Mouse (Mus musculus) CH12.LX (cell line): ENCODE data around the gene Gm20388. TPM values are rescaled to one million over a fixed set of nuclear protein-coding genes. Genes with fewer than 3 reads are reported as not detected.
A peak's percentile ranks its signal among the peaks of the same experiment; 100 is the strongest.

Experiments used
- DNase-seq: peaks from one replicate; pipeline ENCODE4 v3.0.0-alpha.2; 2013; ENCODE audit errors: extremely low read depth
- H3K27ac ChIP-seq: 2 replicates; pipeline ENCODE4 v1.5.1; 2012; ENCODE audit warnings: low read depth, mild to moderate bottlenecking, control low read depth, moderate library complexity; ENCODE audit not compliant: insufficient read depth
- H3K27me3 ChIP-seq: replicated peaks from 2 replicates; pipeline ENCODE3; 2012; ENCODE audit warnings: inconsistent platforms
- H3K36me3 ChIP-seq, 2 experiments: replicated peaks in 1 of 2; 2 replicates each; pipeline versions ENCODE3 to v1.6.1; 2012; ENCODE audit warnings: inconsistent platforms in 1 of 2, low read length in 1 of 2, mild to moderate bottlenecking in 1 of 2, mixed read lengths in 1 of 2, moderate library complexity in 1 of 2; ENCODE audit not compliant: control insufficient read depth in 1 of 2, insufficient read depth in 1 of 2
- H3K4me1 ChIP-seq, 2 experiments: 2 replicates each; pipeline ENCODE4 v1.6.1; 2012; ENCODE audit warnings: inconsistent platforms in 1 of 2, moderate library complexity in 1 of 2; ENCODE audit not compliant: insufficient read depth in 2 of 2, control insufficient read depth in 1 of 2
- H3K4me2 ChIP-seq: 2 replicates; pipeline ENCODE4 v1.6.1; 2012; ENCODE audit warnings: low read depth, mild to moderate bottlenecking, control low read depth; ENCODE audit not compliant: poor library complexity, insufficient read depth, severe bottlenecking
- H3K4me3 ChIP-seq, 3 experiments: fragments of 150-350 bp in 1 of 3; sonication (generic) in 1 of 3; replicated peaks in 1 of 3; 2 replicates each; pipeline versions ENCODE3 to v1.5.1; 2011 to 2012; ENCODE audit warnings: low read depth in 2 of 3, low read length in 2 of 3, mild to moderate bottlenecking in 2 of 3, moderate library complexity in 2 of 3, control low read depth in 1 of 3, improper control_type of control experiment in 1 of 3, inconsistent platforms in 1 of 3, mixed read lengths in 1 of 3; ENCODE audit not compliant: poor library complexity in 1 of 3
- H3K79me2 ChIP-seq: replicated peaks from 2 replicates; pipeline ENCODE4 v1.6.1; 2012; ENCODE audit warnings: mild to moderate bottlenecking, moderate library complexity; ENCODE audit not compliant: control insufficient read depth, poor library complexity, insufficient read depth, severe bottlenecking; ENCODE audit errors: extremely low read depth
- H3K9ac ChIP-seq: 2 replicates; pipeline ENCODE4 v1.6.1; 2012; ENCODE audit warnings: low read depth, mild to moderate bottlenecking, control low read depth, moderate library complexity; ENCODE audit not compliant: insufficient read depth
- H3K9me3 ChIP-seq: replicated peaks from 2 replicates; pipeline ENCODE3; 2012; ENCODE audit warnings: low read length, inconsistent platforms, mixed read lengths
- ELF1 ChIP-seq: IDR thresholded peaks from 2 replicates; pipeline ENCODE4 v1.6.1; 2014; ENCODE audit warnings: low read depth, mild to moderate bottlenecking, inconsistent platforms, low read length, improper control_type of control experiment
- JUN ChIP-seq: IDR thresholded peaks from 2 replicates; pipeline ENCODE4 v1.6.1; 2011; ENCODE audit warnings: low read depth, mild to moderate bottlenecking, low read length, improper control_type of control experiment, moderate library complexity; ENCODE audit not compliant: insufficient read depth
- JUND ChIP-seq: conservative IDR thresholded peaks from 2 replicates; pipeline ENCODE4 v1.6.1; 2011; ENCODE audit warnings: low read depth, low read length, improper control_type of control experiment
- MAFK ChIP-seq: IDR thresholded peaks from 2 replicates; pipeline ENCODE4 v1.6.1; 2011; ENCODE audit warnings: low read length, improper control_type of control experiment; ENCODE audit not compliant: insufficient replicate concordance
- MEF2A ChIP-seq: IDR thresholded peaks from 2 replicates; pipeline ENCODE4 v1.6.1; 2014; ENCODE audit warnings: low read depth, mild to moderate bottlenecking, inconsistent platforms, low read length, improper control_type of control experiment, borderline replicate concordance
- MYC ChIP-seq: IDR thresholded peaks from 2 replicates; pipeline ENCODE4 v1.6.1; 2011; ENCODE audit warnings: low read depth, mild to moderate bottlenecking, improper control_type of control experiment, low read length
- NELFE ChIP-seq: IDR thresholded peaks from 2 replicates; pipeline ENCODE4 v1.6.1; 2011; ENCODE audit warnings: low read depth, low read length, improper control_type of control experiment
- PAX5 ChIP-seq: IDR thresholded peaks from 2 replicates; pipeline ENCODE4 v1.6.1; 2012; ENCODE audit warnings: low read length, inconsistent platforms, mixed read lengths
- POLR2A ChIP-seq: IDR thresholded peaks from 2 replicates; pipeline ENCODE4 v1.6.1; 2011; ENCODE audit warnings: low read depth, mild to moderate bottlenecking, improper control_type of control experiment, low read length
- POLR2AphosphoS2 ChIP-seq: IDR thresholded peaks from 2 replicates; pipeline ENCODE4 v1.6.1; 2011; ENCODE audit warnings: low read depth, low read length, improper control_type of control experiment
- RCOR1 ChIP-seq: conservative IDR thresholded peaks from 2 replicates; pipeline ENCODE4 v1.6.1; 2012; ENCODE audit warnings: low read depth, mild to moderate bottlenecking, inconsistent platforms, low read length, improper control_type of control experiment
- TBP ChIP-seq: conservative IDR thresholded peaks from 2 replicates; pipeline ENCODE4 v1.6.1; 2011; ENCODE audit warnings: low read depth, low read length, improper control_type of control experiment
- TCF12 ChIP-seq: IDR thresholded peaks from 2 replicates; pipeline ENCODE4 v1.6.1; 2014; ENCODE audit warnings: low read depth, mild to moderate bottlenecking, inconsistent platforms, low read length, improper control_type of control experiment
- USF2 ChIP-seq: conservative IDR thresholded peaks from 2 replicates; pipeline ENCODE4 v1.6.1; 2011; ENCODE audit warnings: low read depth, low read length, improper control_type of control experiment
- ZKSCAN1 ChIP-seq: IDR thresholded peaks from 2 replicates; pipeline ENCODE4 v1.6.1; 2012; ENCODE audit warnings: low read depth, inconsistent platforms, low read length, improper control_type of control experiment, borderline replicate concordance
- ZMIZ1 ChIP-seq: IDR thresholded peaks from 2 replicates; pipeline ENCODE4 v1.6.1; 2012; ENCODE audit warnings: low read depth, mild to moderate bottlenecking, inconsistent platforms, low read length, improper control_type of control experiment
- dilution Hi-C: fragments of 300-500 bp; cut with MboI; formaldehyde crosslinking; loops from 2 replicates; pipeline ENCODE4 v1.14.3; 2020; ENCODE audit warnings: low sequenced_read_pairs; ENCODE audit not compliant: extremely low pct_unique_long_range_greater_than_20kb, extremely low pct_ligation_motif_present
- in situ Hi-C: fragments of 300-500 bp; cut with MboI; formaldehyde crosslinking; loops from 3 replicates; pipeline ENCODE4 v1.14.3; 2019; ENCODE audit warnings: low sequenced_read_pairs, low pct_ligation_motif_present, low pct_unique_long_range_greater_than_20kb, mixed read lengths
- polyA plus RNA-seq: library from polyadenylated mRNA; unstranded; fragments of >175 nt; gene quantifications from 2 replicates; pipeline ENCODE4 v1.2.1, GENCODE M21; 2012; ENCODE audit warnings: low read depth; ENCODE audit not compliant: insufficient read length
- total RNA-seq, 2 experiments: library from RNA; depleted of rRNA; stranded (reverse); fragments of 300-350 nt in 1 of 2; fragments of >200 nt in 1 of 2; gene quantifications; 2 replicates each; pipeline ENCODE4 v1.2.3; 2012 to 2014

Gm20388 gene
- total and polyA plus RNA-seq, 3 experiments = 14.8 to 26.3 (median 22.2) TPM

DNA sequence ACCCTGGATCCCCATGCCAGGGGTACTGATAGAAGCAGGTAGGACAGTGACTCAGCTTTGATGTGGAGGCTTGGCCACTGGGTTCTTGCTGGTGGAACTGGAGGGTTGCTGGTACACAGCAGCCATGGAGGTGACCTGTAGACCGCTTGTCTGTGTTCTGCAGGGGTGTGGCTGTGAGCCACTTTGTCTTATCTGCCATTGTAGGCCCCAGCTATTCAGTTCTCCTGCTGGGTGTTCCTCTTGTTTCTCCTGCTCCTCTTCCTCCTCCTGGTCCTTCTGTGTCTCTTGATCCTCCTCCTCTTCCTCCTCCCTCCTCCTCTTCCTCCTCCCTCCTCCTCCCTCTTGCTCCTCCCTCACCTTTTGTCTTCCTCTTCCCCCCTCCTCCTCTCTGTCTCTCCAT lies 614.5 kb downstream of the Gm20388 start:
- Histone ChIP-seq H3K4me1 (peaks cover 40 to 56% of the 10 kb centered on the region in 2 experiments), H3K79me2 (peaks cover 37% of the 10 kb centered on the region), H3K27ac (no peak overlapping the region), H3K9ac (no peak overlapping the region), H3K27me3 (no peaks in the 10 kb centered on the region), H3K36me3 (peaks cover 3 to 35% of the 10 kb centered on the region in 2 experiments), H3K4me3 (no peak overlapping the region), H3K9me3 (no peaks in the 10 kb centered on the region), H3K4me2 (no peak overlapping the region)
- dilution Hi-C loops = no loop called here
- no peak for DNase-seq
- TF ChIP-seq TCF12 (no peak), NELFE (no peak), JUN (no peak), ZMIZ1 (no peak), RCOR1 (no peak), POLR2AphosphoS2 (no peak), POLR2A (no peak), TBP (no peak), MAFK (no peak), MYC (no peak), ELF1 (no peak), PAX5 (no peak), ZKSCAN1 (no peak), USF2 (no peak)
- in situ Hi-C loops = no loop called here

DNA sequence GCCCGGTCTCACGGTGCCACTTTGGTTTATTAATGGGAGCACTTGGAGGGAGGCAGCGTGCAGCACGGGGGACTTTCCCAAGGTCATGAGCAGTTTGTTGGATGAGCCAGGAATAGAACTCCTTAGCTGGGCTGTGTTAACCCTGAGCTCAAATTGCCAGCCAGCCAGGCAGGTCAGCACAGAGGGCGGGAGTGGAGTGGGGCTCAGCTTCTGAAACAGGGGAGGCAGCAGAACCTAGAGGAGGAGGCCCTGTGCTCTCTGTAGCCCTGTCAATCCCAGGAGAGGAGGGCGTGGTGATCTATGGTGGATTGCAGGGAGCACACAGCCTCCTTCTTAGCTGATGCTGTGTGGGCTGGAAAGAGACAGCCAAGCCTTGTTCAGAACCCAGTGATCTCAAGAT lies 615.2 kb downstream of the Gm20388 start:
- no peaks in the 10 kb centered on the region for H3K9me3 ChIP-seq
- in situ Hi-C loops (no loop called here), dilution Hi-C loops (no loop called here)
- no peak for DNase-seq
- peaks cover 40 to 51% of the 10 kb centered on the region in 2 experiments for H3K4me1 ChIP-seq
- TF ChIP-seq MEF2A (peak; percentile 7; the same call in 1 of the 2 replicates), JUND (no peak)
- TF ChIP-seq, all 38 proteins: peak for 1
- no peak overlapping the region for H3K9ac ChIP-seq
- H3K27ac ChIP-seq = no peak overlapping the region
- peak overlapping the region in 1 of 3 experiments; percentile 10 for H3K4me3 ChIP-seq
- no peaks in the 10 kb centered on the region for H3K27me3 ChIP-seq
- peaks cover 33% of the 10 kb centered on the region for H3K79me2 ChIP-seq
- H3K36me3 ChIP-seq = peaks cover 3 to 28% of the 10 kb centered on the region in 2 experiments
- H3K4me2 ChIP-seq = no peak overlapping the region
